Mouse (Mus musculus) kidney, embryonic 14.5 days (tissue): ENCODE measurements around the gene Tent5b. TPM values are rescaled to one million over a fixed set of nuclear protein-coding genes. Genes with fewer than 3 reads are reported as not detected.

Experiments
- ATAC-seq: fragments of 200-750 bp; cut with Nextera tagmentation; 2 replicates; pipeline ENCODE4 v1.8.0; 2017; ENCODE audit warnings: moderate number of reproducible peaks, mild to moderate bottlenecking, moderate TSS enrichment, moderate library complexity; ENCODE audit not compliant: low FRiP score, low TSS enrichment
- H3K27ac ChIP-seq: fragments of 300-500 bp; sonication (generic); 2 replicates; pipeline ENCODE4 v1.5.1; 2014; ENCODE audit warnings: low read depth, mild to moderate bottlenecking, low read length, moderate library complexity, mixed read lengths
- H3K27me3 ChIP-seq: fragments of 300-500 bp; sonication (generic); 2 replicates; pipeline ENCODE4 v1.6.1; 2014; ENCODE audit warnings: mild to moderate bottlenecking, low read length; ENCODE audit not compliant: control insufficient read depth, insufficient read depth
- H3K36me3 ChIP-seq: fragments of 300-500 bp; sonication (generic); 2 replicates; pipeline ENCODE4 v1.6.1; 2014; ENCODE audit warnings: low read length, mixed read lengths; ENCODE audit not compliant: control insufficient read depth, insufficient read depth
- H3K4me1 ChIP-seq: fragments of 300-500 bp; sonication (generic); 2 replicates; pipeline ENCODE4 v1.6.1; 2014; ENCODE audit warnings: low read length, mixed read lengths; ENCODE audit not compliant: control insufficient read depth, insufficient read depth
- H3K4me2 ChIP-seq: fragments of 300-500 bp; sonication (generic); replicated peaks from 2 replicates; pipeline ENCODE4 v1.6.1; 2014; ENCODE audit warnings: low read depth, mild to moderate bottlenecking, low read length
- H3K4me3 ChIP-seq: fragments of 300-500 bp; sonication (generic); 2 replicates; pipeline ENCODE4 v1.5.1; 2014; ENCODE audit warnings: mild to moderate bottlenecking, low read length
- H3K9ac ChIP-seq: fragments of 300-500 bp; sonication (generic); 2 replicates; pipeline ENCODE4 v1.6.1; 2014; ENCODE audit warnings: low read depth, mild to moderate bottlenecking, low read length, moderate library complexity
- H3K9me3 ChIP-seq: fragments of 300-500 bp; sonication (generic); 2 replicates; pipeline ENCODE4 v1.6.1; 2016; ENCODE audit warnings: low read length; ENCODE audit not compliant: control insufficient read depth
- WGBS: fragments of 180-500 bp; shearing (Covaris S2); extraction: QIAGEN DNeasy Blood & Tissue Kit; methylation state at CpG from one replicate; pipeline ENCODE4 v1.1.7; 2014; 5-methylcytosine and 5-hydroxymethylcytosine counted together
- polyA plus RNA-seq: library from polyadenylated mRNA; unstranded; fragments of >200 nt; fragmentation: Nextera tagmentation; extraction: Ambion mirVana; gene quantifications from 2 replicates; pipeline ENCODE4 v1.2.1, GENCODE M21; 2014

The Tent5b gene
- polyA plus RNA-seq, 1 experiment from 2014 or later: 0.35 TPM

- no peak for ATAC-seq
- no peak overlapping the region for H3K9ac ChIP-seq
- H3K27ac ChIP-seq: no peak overlapping the region
- H3K4me1 ChIP-seq: peaks cover 11% of the 10 kb centered on the region
- WGBS: 22% methylated on average over 5 of the region's 5 CpGs
- no peaks in the 10 kb centered on the region for H3K27me3 ChIP-seq
- no peaks in the 10 kb centered on the region for H3K9me3 ChIP-seq
- no peak overlapping the region for H3K4me2 ChIP-seq
- no peak overlapping the region for H3K4me3 ChIP-seq
- no peaks in the 10 kb centered on the region for H3K36me3 ChIP-seq
Measured at GRCm38 (mm10) chr4:133460796-133461325, 19.1 kb upstream of the Tent5b start.

DNA sequence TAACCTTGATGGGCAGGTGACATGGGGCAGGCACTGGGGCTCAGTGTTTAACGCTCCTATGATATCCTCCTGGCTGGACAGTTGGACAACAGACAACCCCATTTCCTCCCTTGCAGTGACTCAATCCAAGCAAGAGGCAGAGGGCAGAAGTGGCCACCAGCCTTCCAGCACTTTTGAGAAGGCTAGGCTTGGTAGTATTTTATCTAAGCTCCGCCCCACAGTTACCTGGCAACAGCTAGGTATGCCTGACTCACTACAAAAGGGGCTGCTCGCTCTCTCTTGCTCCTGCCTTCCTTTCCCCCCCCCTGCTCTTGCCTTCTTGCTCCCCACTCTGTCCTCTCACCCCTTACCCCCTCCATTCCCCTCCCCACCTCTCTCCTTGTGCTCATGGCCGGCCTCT, 18.6 kb upstream of the Tent5b start:
- no peak overlapping the region for H3K27ac ChIP-seq
- H3K36me3 ChIP-seq: no peaks in the 10 kb centered on the region
- no peaks in the 10 kb centered on the region for H3K27me3 ChIP-seq
- WGBS: 74% methylated on average over 4 of the region's 4 CpGs
- no peak overlapping the region for H3K4me3 ChIP-seq
- no peaks in the 10 kb centered on the region for H3K9me3 ChIP-seq
- peaks cover 11% of the 10 kb centered on the region for H3K4me1 ChIP-seq
- H3K4me2 ChIP-seq: no peak overlapping the region
- H3K9ac ChIP-seq: no peak overlapping the region
- ATAC-seq: no peak

DNA sequence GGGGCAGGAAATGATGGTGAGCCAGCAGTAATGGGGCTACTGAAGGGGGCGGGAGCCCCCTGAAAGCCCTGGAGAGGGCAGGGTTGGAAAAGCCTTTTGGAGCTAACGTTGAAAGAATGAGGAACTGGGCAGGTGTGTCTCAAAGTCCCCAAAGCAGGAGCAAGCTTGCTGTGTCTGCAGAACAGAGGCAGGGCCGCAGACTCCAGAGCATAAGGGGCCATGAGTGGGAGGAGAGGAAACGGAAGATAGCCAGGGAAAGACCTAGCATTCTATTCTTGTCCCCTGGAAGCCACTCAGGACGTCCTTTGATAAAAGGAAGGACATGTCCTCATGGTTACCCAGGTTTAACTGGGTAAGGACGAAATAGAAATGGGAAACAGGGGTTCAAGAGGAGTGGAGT, 16.7 kb upstream of the Tent5b start:
- H3K4me2 ChIP-seq: no peak overlapping the region
- H3K9ac ChIP-seq: no peak overlapping the region
- H3K36me3 ChIP-seq: no peaks in the 10 kb centered on the region
- H3K4me3 ChIP-seq: no peak overlapping the region
- no peaks in the 10 kb centered on the region for H3K27me3 ChIP-seq
- ATAC-seq: no peak
- peaks cover 11% of the 10 kb centered on the region for H3K4me1 ChIP-seq
- H3K9me3 ChIP-seq: no peaks in the 10 kb centered on the region
- 37% methylated on average over 6 of the region's 6 CpGs for WGBS
- no peak overlapping the region for H3K27ac ChIP-seq

GRCm38 (mm10) chr4:133468080-133468479, 11.9 kb upstream of the Tent5b start:
- peak overlapping the region; percentile 44 for H3K4me3 ChIP-seq
- no peak overlapping the region for H3K27ac ChIP-seq
- H3K27me3 ChIP-seq: peaks cover 3% of the 10 kb centered on the region; the same call in 1 of the 2 replicates
- ATAC-seq: peak; percentile 77
- WGBS: 0% methylated on average over 27 of the region's 27 CpGs
- H3K36me3 ChIP-seq: no peaks in the 10 kb centered on the region
- peak overlapping the region; percentile 60 for H3K9ac ChIP-seq
- peaks cover 5% of the 10 kb centered on the region; the same call in 1 of the 2 replicates for H3K4me1 ChIP-seq
- peaks cover 4% of the 10 kb centered on the region; the same call in 1 of the 2 replicates for H3K9me3 ChIP-seq
- H3K4me2 ChIP-seq: peak overlapping the region; percentile 93

- H3K4me2 ChIP-seq: peak overlapping the region; percentile 93
- ATAC-seq: no peak
- peaks cover 4% of the 10 kb centered on the region; the same call in 1 of the 2 replicates for H3K9me3 ChIP-seq
- 11% methylated on average over 12 of the region's 12 CpGs for whole genome bisulfite sequencing
- H3K36me3 ChIP-seq: no peaks in the 10 kb centered on the region
- no peak overlapping the region for H3K27ac ChIP-seq
- H3K27me3 ChIP-seq: peaks cover 3% of the 10 kb centered on the region; the same call in 1 of the 2 replicates
- H3K4me1 ChIP-seq: peaks cover 3% of the 10 kb centered on the region; the same call in 1 of the 2 replicates
- H3K9ac ChIP-seq: no peak overlapping the region
- H3K4me3 ChIP-seq: peak overlapping the region; percentile 4; the same call in 1 of the 2 replicates
Measured at GRCm38 (mm10) chr4:133469122-133469521, 10.8 kb upstream of the Tent5b start.

GRCm38 (mm10) chr4:133471135-133471821, 8.7 kb upstream of the Tent5b start:
- H3K4me3 ChIP-seq: no peak overlapping the region
- no peaks in the 10 kb centered on the region for H3K36me3 ChIP-seq
- ATAC-seq: no peak
- H3K9me3 ChIP-seq: peaks cover 4% of the 10 kb centered on the region; the same call in 1 of the 2 replicates
- 81% methylated on average over 7 of the region's 7 CpGs for WGBS
- no peak overlapping the region for H3K9ac ChIP-seq
- peaks cover 3% of the 10 kb centered on the region; the same call in 1 of the 2 replicates for H3K27me3 ChIP-seq
- H3K27ac ChIP-seq: no peak overlapping the region
- no peak overlapping the region for H3K4me2 ChIP-seq
- peaks cover 3% of the 10 kb centered on the region; the same call in 1 of the 2 replicates for H3K4me1 ChIP-seq

GRCm38 (mm10) chr4:133473833-133474232, 6.1 kb upstream of the Tent5b start:
- ATAC-seq: no peak
- Histone ChIP-seq H3K27me3 (peaks cover 9% of the 10 kb centered on the region), H3K4me1 (no peaks in the 10 kb centered on the region), H3K27ac (no peak overlapping the region), H3K9me3 (peaks cover 4% of the 10 kb centered on the region; the same call in 1 of the 2 replicates), H3K4me3 (no peak overlapping the region), H3K4me2 (no peak overlapping the region), H3K36me3 (no peaks in the 10 kb centered on the region), H3K9ac (no peak overlapping the region)
- WGBS: 56% methylated on average over 2 of the region's 2 CpGs

DNA sequence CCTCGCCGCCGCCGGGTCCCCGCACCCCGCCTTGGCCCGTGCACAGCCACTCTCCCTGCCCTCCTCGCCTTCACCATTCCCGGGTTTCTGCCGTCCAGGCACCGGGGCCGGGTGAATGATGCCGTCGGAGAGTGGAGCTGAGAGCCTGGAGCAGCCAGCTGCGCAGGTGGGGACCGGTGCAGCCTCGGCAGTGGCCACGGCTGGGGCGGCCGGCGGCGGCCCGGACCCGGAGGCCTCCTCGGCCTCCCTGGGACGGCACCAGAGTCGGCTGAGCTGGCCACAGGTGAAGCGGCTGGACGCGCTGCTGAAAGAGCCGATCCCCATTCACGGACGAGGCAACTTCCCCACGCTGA, 229 bp downstream of the Tent5b start:
- H3K9ac ChIP-seq: peak overlapping the region; percentile 48
- no peaks in the 10 kb centered on the region for H3K9me3 ChIP-seq
- H3K4me3 ChIP-seq: peak overlapping the region; percentile 47
- H3K27me3 ChIP-seq: peaks cover 28% of the 10 kb centered on the region
- peak; percentile 44 for ATAC-seq
- H3K27ac ChIP-seq: no peak overlapping the region
- H3K36me3 ChIP-seq: no peaks in the 10 kb centered on the region
- WGBS: 3% methylated on average over 32 of the region's 34 CpGs
- peaks cover 8% of the 10 kb centered on the region for H3K4me1 ChIP-seq
- peak overlapping the region; percentile 66 for H3K4me2 ChIP-seq

DNA sequence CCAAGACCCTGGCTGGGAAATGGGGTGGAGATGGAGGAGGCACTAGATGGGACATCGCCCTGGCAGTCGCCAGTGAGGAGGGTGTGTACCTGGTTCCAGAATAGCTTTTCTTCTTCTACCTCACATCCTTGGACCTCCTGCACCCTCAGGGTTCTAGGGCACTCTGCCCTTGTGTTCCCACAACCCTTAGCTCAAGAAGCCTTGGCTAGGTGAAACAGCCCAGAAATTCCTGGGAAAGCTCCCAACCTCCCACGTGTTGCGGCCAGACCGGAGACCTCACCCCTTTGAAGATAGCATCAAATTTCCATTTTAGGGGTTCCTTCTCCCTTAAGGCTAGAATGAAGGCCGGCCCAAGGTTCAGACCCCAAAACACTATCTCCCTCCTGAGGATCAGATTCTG, 822 bp downstream of the Tent5b start:
- peak overlapping the region; percentile 47; the same call in 1 of the 2 replicates for H3K4me3 ChIP-seq
- H3K27me3 ChIP-seq: peaks cover 28% of the 10 kb centered on the region
- ATAC-seq: no peak
- no peaks in the 10 kb centered on the region for H3K9me3 ChIP-seq
- peaks cover 8% of the 10 kb centered on the region for H3K4me1 ChIP-seq
- no peak overlapping the region for H3K9ac ChIP-seq
- no peak overlapping the region for H3K27ac ChIP-seq
- H3K36me3 ChIP-seq: no peaks in the 10 kb centered on the region
- WGBS: 22% methylated on average over 6 of the region's 6 CpGs
- peak overlapping the region; percentile 66; the same call in 1 of the 2 replicates for H3K4me2 ChIP-seq
